Mouse (Mus musculus): ENCODE measurements around the gene Gm7980. TPM values are rescaled to one million over a fixed set of nuclear protein-coding genes. Genes with fewer than 3 reads are reported as not detected.
"Not testable (repeated sequence)": the region's sequence is repeated elsewhere in the genome, so short reads cannot be mapped to it uniquely, and the experiment has no call there.

The Gm7980 gene
- polyA plus RNA-seq (2015; fragmentation: Nextera tagmentation; extraction: Ambion mirVana): not detected in 2 replicates

DNA sequence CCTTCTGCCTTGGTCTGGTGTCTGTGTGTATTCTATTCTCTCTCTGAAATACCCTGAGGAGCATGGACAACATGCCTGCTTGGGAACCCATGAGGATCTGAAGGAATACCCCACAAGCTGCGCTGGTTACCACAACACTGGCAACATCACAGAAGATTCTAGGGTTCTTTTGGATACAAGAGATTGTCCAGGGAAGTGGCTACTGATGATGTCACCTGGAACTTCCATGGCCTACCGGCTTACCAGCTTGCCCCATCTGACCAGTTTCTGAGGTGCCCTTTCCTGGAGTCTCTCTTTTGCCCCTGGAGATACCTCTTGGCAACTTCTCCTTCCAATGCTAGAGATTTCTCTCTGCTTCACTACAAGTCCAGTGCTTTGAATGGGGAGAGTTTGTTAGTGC lies at the start of gene Gm7980:
TSS of gene Gm7980 (minus strand) at position 101 of the 400 bp plus-strand sequence.
- not testable (repeated sequence) for H3K9me3 ChIP-seq (replicated peaks; ENCODE audit: control insufficient read depth, low read length); H3K27me3 ChIP-seq (ENCODE audit: control insufficient read depth, insufficient read depth, low read depth, low read length); H3K4me2 ChIP-seq (ENCODE audit: low read depth, low read length); H3K27ac ChIP-seq (ENCODE audit: low read length); H3K9ac ChIP-seq (ENCODE audit: low read depth, low read length); ATAC-seq (ENCODE audit: low read depth); H3K4me1 ChIP-seq (ENCODE audit: control insufficient read depth, low read depth, low read length); H3K36me3 ChIP-seq (ENCODE audit: control insufficient read depth, insufficient read depth); H3K4me3 ChIP-seq (ENCODE audit: low read depth, low read length)
- no CpG with 5 or more reads among the region's 2 CpGs for WGBS (ENCODE audit: insufficient replicate concordance)

- H3K4me1 ChIP-seq (ENCODE audit: control insufficient read depth, low read depth, low read length); H3K36me3 ChIP-seq (ENCODE audit: control insufficient read depth, insufficient read depth); H3K4me3 ChIP-seq (ENCODE audit: low read depth, low read length); H3K27ac ChIP-seq (ENCODE audit: low read length); ATAC-seq (ENCODE audit: low read depth); H3K9me3 ChIP-seq (replicated peaks; ENCODE audit: control insufficient read depth, low read length); H3K9ac ChIP-seq (ENCODE audit: low read depth, low read length); H3K4me2 ChIP-seq (ENCODE audit: low read depth, low read length); H3K27me3 ChIP-seq (ENCODE audit: control insufficient read depth, insufficient read depth, low read depth, low read length): not testable (repeated sequence)
- WGBS (ENCODE audit: insufficient replicate concordance): 79% methylated on average over 1 of the region's 2 CpGs
Observed at GRCm38 (mm10) chr14:41943695-41944094, 36.6 kb upstream of the Gm7980 start, which contains the start of gene 1700024B05Rik. Gene 1700024B05Rik (plus strand): TSS chr14:41943995.

DNA sequence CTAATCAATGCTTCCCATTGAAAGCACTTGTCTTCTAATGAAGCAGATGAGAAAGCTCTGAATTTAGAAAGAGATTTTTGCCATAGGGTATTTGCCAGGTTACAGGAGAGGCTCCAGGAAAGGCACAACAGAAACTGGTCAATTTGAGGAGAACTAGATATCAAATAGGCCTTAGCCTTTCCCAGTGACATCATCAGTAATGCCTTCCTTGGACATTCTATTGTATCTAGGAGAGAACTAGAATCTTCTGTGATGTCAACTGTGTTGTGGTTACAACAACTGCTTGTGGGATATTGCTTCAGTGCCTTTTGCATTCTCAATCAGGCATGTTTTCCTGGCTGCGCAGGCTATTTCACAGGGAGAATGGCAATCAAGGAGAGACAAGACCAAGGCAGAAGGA lies 17.6 kb upstream of the Gm7980 start, which contains the start of gene 1700049E17Rik1:
TSS of gene 1700049E17Rik1 (plus strand) at position 301 of the 400 bp plus-strand sequence.
- not testable (repeated sequence) for ATAC-seq (ENCODE audit: low read depth); H3K27ac ChIP-seq (ENCODE audit: low read length); H3K27me3 ChIP-seq (ENCODE audit: control insufficient read depth, insufficient read depth, low read depth, low read length); H3K4me2 ChIP-seq (ENCODE audit: low read depth, low read length); H3K4me3 ChIP-seq (ENCODE audit: low read depth, low read length); H3K4me1 ChIP-seq (ENCODE audit: control insufficient read depth, low read depth, low read length); H3K36me3 ChIP-seq (ENCODE audit: control insufficient read depth, insufficient read depth); H3K9ac ChIP-seq (ENCODE audit: low read depth, low read length); H3K9me3 ChIP-seq (replicated peaks; ENCODE audit: control insufficient read depth, low read length)
- no CpG with 5 or more reads among the region's 1 CpGs for WGBS (ENCODE audit: insufficient replicate concordance)

Other genes with a start within 250 kb of the Gm7980 start
- gene Gm8068, start 205.4 kb downstream of the Gm7980 start, polyA plus RNA-seq (2015; fragmentation: Nextera tagmentation; extraction: Ambion mirVana): not detected in 2 replicates
- gene Gm7929, start 156.7 kb downstream of the Gm7980 start, polyA plus RNA-seq (2015; fragmentation: Nextera tagmentation; extraction: Ambion mirVana): not detected in 2 replicates
- not detected in 2 replicates for gene Gm47189, start 134.8 kb downstream of the Gm7980 start, polyA plus RNA-seq (2015; fragmentation: Nextera tagmentation; extraction: Ambion mirVana)
- gene 1700049E17Rik1, start 17.7 kb upstream of the Gm7980 start, polyA plus RNA-seq (2015; fragmentation: Nextera tagmentation; extraction: Ambion mirVana): not detected in 2 replicates
- not detected in 2 replicates for gene 1700024B05Rik, start 36.7 kb upstream of the Gm7980 start, polyA plus RNA-seq (2015; fragmentation: Nextera tagmentation; extraction: Ambion mirVana)
- gene Gm6401, start 60.6 kb upstream of the Gm7980 start, polyA plus RNA-seq (2015; fragmentation: Nextera tagmentation; extraction: Ambion mirVana): not detected in 2 replicates
- gene Gm3543, start 76.0 kb upstream of the Gm7980 start, polyA plus RNA-seq (2015; fragmentation: Nextera tagmentation; extraction: Ambion mirVana): not detected in 2 replicates
- not detected in 2 replicates for gene Gm7951, start 210.1 kb upstream of the Gm7980 start, polyA plus RNA-seq (2015; fragmentation: Nextera tagmentation; extraction: Ambion mirVana)